Mouse (Mus musculus): ENCODE results near the gene Dld. TPM values are rescaled to one million over a fixed set of nuclear protein-coding genes. Genes with fewer than 3 reads are reported as not detected.

The Dld gene
- total and polyA plus RNA-seq, 3 experiments: 112 to 229 (median 131) TPM

DNA sequence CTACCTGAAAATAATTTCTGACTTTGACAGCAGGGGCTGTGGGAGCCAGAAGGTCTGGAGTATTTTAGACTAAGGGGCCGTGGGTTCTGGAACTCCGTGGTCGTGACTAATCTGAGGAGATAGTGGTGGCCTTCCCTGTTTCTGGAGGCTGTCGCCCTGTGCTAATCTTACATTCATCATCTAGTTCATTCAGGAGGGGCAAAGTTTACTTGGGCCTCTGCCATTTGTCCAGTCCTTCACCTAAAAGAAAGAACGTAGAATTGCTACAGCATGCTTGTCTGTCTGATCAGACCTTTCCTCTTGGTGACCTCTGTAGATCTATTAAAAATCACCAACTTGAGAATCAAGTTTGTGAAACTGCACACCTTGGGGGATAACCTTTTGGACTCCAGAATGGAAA, 69.0 kb downstream of the Dld start:
- Histone ChIP-seq H3K36me3 (ENCODE audit: control insufficient read depth in 1 of 2, insufficient read depth in 2 of 2, low read length in 2 of 2) (no peaks in the 10 kb centered on the region), H3K9ac (ENCODE audit: control insufficient read depth, low read depth, low read length, poor library complexity, severe bottlenecking) (no peak overlapping the region), H3K27ac (ENCODE audit: control insufficient read depth, low read depth, low read length) (no peak overlapping the region), H3K4me3 (ENCODE audit: control insufficient read depth in 1 of 2, insufficient read depth in 1 of 2, low read depth in 2 of 2, low read length in 2 of 2) (no peak overlapping the region), H3K79me2 (ENCODE audit: control insufficient read depth, insufficient read depth, low read length, poor library complexity) (no peaks in the 10 kb centered on the region), H3K9me3 (replicated peaks; ENCODE audit: insufficient read depth, low read length) (no peaks in the 10 kb centered on the region), H3K4me1 (ENCODE audit: control insufficient read depth in 1 of 2, insufficient read depth in 2 of 2, low read length in 2 of 2) (no peaks in the 10 kb centered on the region), H3K27me3 (ENCODE audit: control insufficient read depth in 1 of 2, insufficient read depth in 2 of 2, low read length in 2 of 2) (peaks cover 0 to 2% of the 10 kb centered on the region in 2 experiments; a peak in 2 of 4 replicates)
- TF ChIP-seq KAT2A (conservative IDR thresholded peaks at IDR 0.05; ENCODE audit: low read depth, low read length) (no peak), RCOR1 (IDR thresholded peaks at IDR 0.05; ENCODE audit: low read depth, low read length) (no peak), CTCF (IDR thresholded peaks at IDR 0.05 in 2 of 3, conservative IDR thresholded peaks at IDR 0.05 in 1 of 3; ENCODE audit: control insufficient read depth in 1 of 3, insufficient read depth in 1 of 3, low read depth in 2 of 3, low read length in 3 of 3, poor library complexity in 1 of 3, severe bottlenecking in 1 of 3) (no peak), E2F4 (IDR thresholded peaks at IDR 0.05; ENCODE audit: borderline replicate concordance, low read depth, low read length) (no peak), SMC3 (IDR thresholded peaks at IDR 0.05; ENCODE audit: low read depth, low read length) (no peak)
- DNase-seq (ENCODE audit: low read depth, low spot score): no peak

Other genes with a start within 250 kb of the Dld start
- gene Gm6993, start 110.7 kb downstream of the Dld start, total RNA-seq (2012; rRNA removed): not detected in 2 replicates
- not detected for gene Gm6993, start 110.7 kb downstream of the Dld start, polyA plus RNA-seq (2012; ENCODE audit: insufficient read depth in 1 of 2, insufficient read length in 2 of 2, low read depth in 1 of 2, low replicate concordance in 2 of 2, missing spikeins in 1 of 2)
- not detected in 2 replicates for gene Lamb1, start 86.2 kb downstream of the Dld start, total RNA-seq (2012; rRNA removed)
- under 1 TPM in 1 of 2 experiments, not detected in 1; 0.03 TPM for gene Lamb1, start 86.2 kb downstream of the Dld start, polyA plus RNA-seq (2012; ENCODE audit: insufficient read depth in 1 of 2, insufficient read length in 2 of 2, low read depth in 1 of 2, low replicate concordance in 2 of 2, missing spikeins in 1 of 2)
- gene Slc26a3, start 39.4 kb upstream of the Dld start, total RNA-seq (2012; rRNA removed): not detected in 2 replicates
- under 1 TPM in 1 of 2 experiments, not detected in 1; 0.07 TPM for gene Slc26a3, start 39.4 kb upstream of the Dld start, polyA plus RNA-seq (2012; ENCODE audit: insufficient read depth in 1 of 2, insufficient read length in 2 of 2, low read depth in 1 of 2, low replicate concordance in 2 of 2, missing spikeins in 1 of 2)
- 5.0 and 5.3 TPM in 2 replicates for gene Cbll1, start 148.2 kb upstream of the Dld start, total RNA-seq (2012; rRNA removed)
- gene Cbll1, start 148.2 kb upstream of the Dld start, polyA plus RNA-seq (2012; ENCODE audit: insufficient read depth in 1 of 2, insufficient read length in 2 of 2, low read depth in 1 of 2, low replicate concordance in 2 of 2, missing spikeins in 1 of 2): 10 to 100 TPM in 1 of 2 experiments, not detected in 1; 19.8 TPM
- gene Slc26a4, start 208.5 kb upstream of the Dld start, total RNA-seq (2012; rRNA removed): 0.04 TPM in 1 of 2 replicates, not detected in the other
- gene Slc26a4, start 208.5 kb upstream of the Dld start, polyA plus RNA-seq (2012; ENCODE audit: insufficient read depth in 1 of 2, insufficient read length in 2 of 2, low read depth in 1 of 2, low replicate concordance in 2 of 2, missing spikeins in 1 of 2): not detected